Mouse (Mus musculus): Measurements from ENCODE around the gene Antxr1. TPM values are rescaled to one million over a fixed set of nuclear protein-coding genes. Genes with fewer than 3 reads are reported as not detected.

Gene Antxr1
- polyA plus RNA-seq (2014; fragmentation: Nextera tagmentation; extraction: Ambion mirVana) = 4.5 and 7.4 TPM in 2 replicates

- H3K27ac ChIP-seq (ENCODE audit: low read depth, low read length) = no peak within 1 kb of the TSS
These were observed at the start of gene Antxr1 for GRCm38 (mm10) chr6:87335091-87335934. Antxr1 (minus strand) TSS chr6:87335821.

GRCm38 (mm10) chr6:87384761-87385160, 49.1 kb upstream of the Antxr1 start:
- Histone ChIP-seq H3K27me3 (ENCODE audit: control insufficient read depth, insufficient read depth, low read length) (peaks cover 3% of the 10 kb centered on the region; the same call in 1 of the 2 replicates), H3K27ac (ENCODE audit: low read depth, low read length) (no peak overlapping the region), H3K4me1 (replicated peaks; ENCODE audit: control insufficient read depth, insufficient read depth, low read length) (peaks cover 2% of the 10 kb centered on the region; the same call in 1 of the 2 replicates), H3K4me3 (ENCODE audit: low read depth, low read length) (no peak overlapping the region), H3K4me2 (replicated peaks; ENCODE audit: low read depth, low read length) (no peak overlapping the region), H3K36me3 (ENCODE audit: control insufficient read depth, insufficient read depth, low read length) (no peaks in the 10 kb centered on the region), H3K9me3 (ENCODE audit: control insufficient read depth, low read length) (no peaks in the 10 kb centered on the region), H3K9ac (ENCODE audit: low read depth, low read length) (no peak overlapping the region)
- DNase-seq (ENCODE audit: low spot score) (no peak), ATAC-seq (ENCODE audit: low FRiP score) (no peak)
- 65% methylated on average over 5 of the region's 6 CpGs for WGBS

More at GRCm38 (mm10) chr6:87335091-87335934, at the start of gene Antxr1:
- peak within 1 kb of the TSS; percentile 83 for H3K4me2 ChIP-seq (replicated peaks; ENCODE audit: low read depth, low read length)
- H3K9ac ChIP-seq (ENCODE audit: low read depth, low read length) = peak within 1 kb of the TSS; percentile 83
- no peaks in the 10 kb centered on the region; the same call in 1 of the 2 replicates for H3K4me1 ChIP-seq (replicated peaks; ENCODE audit: control insufficient read depth, insufficient read depth, low read length)
- no peaks in the 10 kb centered on the region for H3K27me3 ChIP-seq (ENCODE audit: control insufficient read depth, insufficient read depth, low read length)
- DNase-seq (ENCODE audit: low spot score) = peak; percentile 77
- peak within 1 kb of the TSS; percentile 81 for H3K4me3 ChIP-seq (ENCODE audit: low read depth, low read length)
- H3K9me3 ChIP-seq (ENCODE audit: control insufficient read depth, low read length) = no peaks in the 10 kb centered on the region
- under 1% methylated on average over 54 of the region's 54 CpGs for WGBS
- no peaks in the 10 kb centered on the region for H3K36me3 ChIP-seq (ENCODE audit: control insufficient read depth, insufficient read depth, low read length)
- ATAC-seq (ENCODE audit: low FRiP score) = peak; percentile 82

- Histone ChIP-seq H3K36me3 (ENCODE audit: control insufficient read depth, insufficient read depth, low read length) (no peaks in the 10 kb centered on the region), H3K9me3 (ENCODE audit: control insufficient read depth, low read length) (no peaks in the 10 kb centered on the region), H3K4me1 (replicated peaks; ENCODE audit: control insufficient read depth, insufficient read depth, low read length) (no peaks in the 10 kb centered on the region; the same call in 1 of the 2 replicates), H3K27ac (ENCODE audit: low read depth, low read length) (no peak overlapping the region), H3K9ac (ENCODE audit: low read depth, low read length) (0 out of 2 replicates have a peak overlapping the region, but pooled peaks have one; percentile 27), H3K4me3 (ENCODE audit: low read depth, low read length) (peak overlapping the region; percentile 17; the same call in 1 of the 2 replicates), H3K27me3 (ENCODE audit: control insufficient read depth, insufficient read depth, low read length) (peaks cover 3% of the 10 kb centered on the region; the same call in 1 of the 2 replicates), H3K4me2 (replicated peaks; ENCODE audit: low read depth, low read length) (peak overlapping the region; percentile 34)
- ATAC-seq (ENCODE audit: low FRiP score) (no peak), DNase-seq (ENCODE audit: low spot score) (peak; percentile 30)
- WGBS = 9% methylated on average over 24 of the region's 24 CpGs
These were observed 48.5 kb upstream of the Antxr1 start for GRCm38 (mm10) chr6:87383926-87384691.

- no peak for ATAC-seq (ENCODE audit: low FRiP score)
- H3K9me3 ChIP-seq (ENCODE audit: control insufficient read depth, low read length) = no peaks in the 10 kb centered on the region
- H3K4me3 ChIP-seq (ENCODE audit: low read depth, low read length) = no peak within 1 kb of the TSS
- 95% methylated on average over 9 of the region's 9 CpGs for WGBS
- no peak for DNase-seq (ENCODE audit: low spot score)
- H3K27me3 ChIP-seq (ENCODE audit: control insufficient read depth, insufficient read depth, low read length) = no peaks in the 10 kb centered on the region
- no peak within 1 kb of the TSS for H3K9ac ChIP-seq (ENCODE audit: low read depth, low read length)
- no peak within 1 kb of the TSS for H3K4me2 ChIP-seq (replicated peaks; ENCODE audit: low read depth, low read length)
- H3K4me1 ChIP-seq (replicated peaks; ENCODE audit: control insufficient read depth, insufficient read depth, low read length) = no peaks in the 10 kb centered on the region
- no peaks in the 10 kb centered on the region for H3K36me3 ChIP-seq (ENCODE audit: control insufficient read depth, insufficient read depth, low read length)
- no peak within 1 kb of the TSS for H3K27ac ChIP-seq (ENCODE audit: low read depth, low read length)
These were observed 37.4 kb upstream of the Antxr1 start, which contains the start of gene Gkn2 for GRCm38 (mm10) chr6:87373057-87373456. Gkn2 (plus strand) TSS chr6:87373357.

- H3K36me3 ChIP-seq (ENCODE audit: control insufficient read depth, insufficient read depth, low read length) = no peaks in the 10 kb centered on the region
- H3K9ac ChIP-seq (ENCODE audit: low read depth, low read length) = no peak overlapping the region
- no peaks in the 10 kb centered on the region for H3K9me3 ChIP-seq (ENCODE audit: control insufficient read depth, low read length)
- ATAC-seq (ENCODE audit: low FRiP score) (no peak), DNase-seq (ENCODE audit: low spot score) (no peak)
- no peak overlapping the region for H3K4me3 ChIP-seq (ENCODE audit: low read depth, low read length)
- 91% methylated on average over 5 of the region's 5 CpGs for WGBS
- H3K4me1 ChIP-seq (replicated peaks; ENCODE audit: control insufficient read depth, insufficient read depth, low read length) = no peaks in the 10 kb centered on the region
- no peaks in the 10 kb centered on the region for H3K27me3 ChIP-seq (ENCODE audit: control insufficient read depth, insufficient read depth, low read length)
- H3K4me2 ChIP-seq (replicated peaks; ENCODE audit: low read depth, low read length) = no peak overlapping the region
- no peak overlapping the region for H3K27ac ChIP-seq (ENCODE audit: low read depth, low read length)
These were observed 33.6 kb upstream of the Antxr1 start for GRCm38 (mm10) chr6:87369223-87369622.

GRCm38 (mm10) chr6:87354441-87354840, 18.8 kb upstream of the Antxr1 start:
- no peaks in the 10 kb centered on the region for H3K27me3 ChIP-seq (ENCODE audit: control insufficient read depth, insufficient read depth, low read length)
- 72% methylated on average over 5 of the region's 5 CpGs for WGBS
- no peak for DNase-seq (ENCODE audit: low spot score)
- no peaks in the 10 kb centered on the region for H3K4me1 ChIP-seq (replicated peaks; ENCODE audit: control insufficient read depth, insufficient read depth, low read length)
- H3K4me3 ChIP-seq (ENCODE audit: low read depth, low read length) = no peak overlapping the region
- no peaks in the 10 kb centered on the region for H3K9me3 ChIP-seq (ENCODE audit: control insufficient read depth, low read length)
- H3K4me2 ChIP-seq (replicated peaks; ENCODE audit: low read depth, low read length) = no peak overlapping the region
- no peak for ATAC-seq (ENCODE audit: low FRiP score)
- H3K36me3 ChIP-seq (ENCODE audit: control insufficient read depth, insufficient read depth, low read length) = no peaks in the 10 kb centered on the region
- H3K9ac ChIP-seq (ENCODE audit: low read depth, low read length) = no peak overlapping the region
- no peak overlapping the region for H3K27ac ChIP-seq (ENCODE audit: low read depth, low read length)

- no peak for ATAC-seq (ENCODE audit: low FRiP score)
- no peak for DNase-seq (ENCODE audit: low spot score)
- H3K4me3 ChIP-seq (ENCODE audit: low read depth, low read length) = no peak within 1 kb of the TSS
- 89% methylated on average over 8 of the region's 8 CpGs for WGBS
- no peaks in the 10 kb centered on the region for H3K9me3 ChIP-seq (ENCODE audit: control insufficient read depth, low read length)
- H3K4me1 ChIP-seq (replicated peaks; ENCODE audit: control insufficient read depth, insufficient read depth, low read length) = no peaks in the 10 kb centered on the region
- no peaks in the 10 kb centered on the region for H3K36me3 ChIP-seq (ENCODE audit: control insufficient read depth, insufficient read depth, low read length)
- H3K4me2 ChIP-seq (replicated peaks; ENCODE audit: low read depth, low read length) = no peak within 1 kb of the TSS
- H3K27ac ChIP-seq (ENCODE audit: low read depth, low read length) = no peak within 1 kb of the TSS
- no peaks in the 10 kb centered on the region for H3K27me3 ChIP-seq (ENCODE audit: control insufficient read depth, insufficient read depth, low read length)
- H3K9ac ChIP-seq (ENCODE audit: low read depth, low read length) = no peak within 1 kb of the TSS
These were observed 15.2 kb upstream of the Antxr1 start, which contains the start of gene Gkn1 for GRCm38 (mm10) chr6:87350829-87351228. Gkn1 (minus strand) TSS chr6:87350942.

- no peak overlapping the region for H3K4me3 ChIP-seq (ENCODE audit: low read depth, low read length)
- H3K27me3 ChIP-seq (ENCODE audit: control insufficient read depth, insufficient read depth, low read length) = no peaks in the 10 kb centered on the region
- H3K4me1 ChIP-seq (replicated peaks; ENCODE audit: control insufficient read depth, insufficient read depth, low read length) = no peaks in the 10 kb centered on the region; the same call in 1 of the 2 replicates
- H3K9me3 ChIP-seq (ENCODE audit: control insufficient read depth, low read length) = no peaks in the 10 kb centered on the region
- ATAC-seq (ENCODE audit: low FRiP score) (no peak), DNase-seq (ENCODE audit: low spot score) (no peak)
- H3K4me2 ChIP-seq (replicated peaks; ENCODE audit: low read depth, low read length) = no peak overlapping the region
- no peaks in the 10 kb centered on the region for H3K36me3 ChIP-seq (ENCODE audit: control insufficient read depth, insufficient read depth, low read length)
- WGBS = 38% methylated on average over 6 of the region's 6 CpGs
- no peak overlapping the region for H3K9ac ChIP-seq (ENCODE audit: low read depth, low read length)
- H3K27ac ChIP-seq (ENCODE audit: low read depth, low read length) = no peak overlapping the region
These were observed 294 bp upstream of the Antxr1 start for GRCm38 (mm10) chr6:87335935-87336295.

All from hindbrain, embryonic 11.5 days (tissue).